Mouse (Mus musculus): ENCODE measurements around the gene Sorcs3. TPM values are rescaled to one million over a fixed set of nuclear protein-coding genes. Genes with fewer than 3 reads are reported as not detected.

Sorcs3 gene
- polyA plus RNA-seq, 1 experiment from 2014 or later = 15.2 TPM

DNA sequence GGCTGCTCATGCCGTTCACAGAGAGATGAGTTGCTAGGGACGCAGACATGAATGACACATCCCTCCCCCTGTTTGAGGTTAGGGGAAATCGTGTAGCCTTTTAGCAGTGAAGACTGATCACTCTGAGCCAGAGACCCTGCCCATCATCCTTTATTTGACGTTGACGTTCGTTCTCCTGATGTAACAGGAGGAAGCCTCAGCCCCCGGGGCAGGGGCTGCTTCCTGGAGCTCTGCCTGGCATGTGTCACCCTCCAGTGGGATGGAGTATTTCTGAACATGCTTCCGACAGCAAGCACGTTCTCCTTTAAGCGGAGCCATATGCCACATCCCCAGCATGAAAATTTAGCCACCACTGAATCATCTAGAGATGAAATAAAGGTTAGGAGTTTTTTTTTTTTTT, 162.2 kb downstream of the Sorcs3 start:
- no peak overlapping the region for H3K4me3 ChIP-seq (replicated peaks; ENCODE audit: low read depth, low read length)
- H3K4me1 ChIP-seq (ENCODE audit: control insufficient read depth, insufficient read depth, low read length) = 0 out of 2 replicates have a peak, but pooled peaks cover 6% of the 10 kb centered on the region
- H3K27ac ChIP-seq (replicated peaks; ENCODE audit: low read depth, low read length) = no peak overlapping the region
- WGBS = 41% methylated on average over 10 of the region's 10 CpGs
- H3K36me3 ChIP-seq (ENCODE audit: control insufficient read depth, insufficient read depth, low read length) = no peaks in the 10 kb centered on the region
- no peaks in the 10 kb centered on the region for H3K27me3 ChIP-seq (ENCODE audit: control insufficient read depth, insufficient read depth, low read length)
- no peaks in the 10 kb centered on the region for H3K9me3 ChIP-seq (ENCODE audit: control insufficient read depth, low read length)
- no peak overlapping the region for H3K9ac ChIP-seq (replicated peaks; ENCODE audit: low read length)
- peak; percentile 32 for DNase-seq
- H3K4me2 ChIP-seq (ENCODE audit: low read length) = no peak overlapping the region
- no peak for ATAC-seq (ENCODE audit: low FRiP score, low TSS enrichment)

DNA sequence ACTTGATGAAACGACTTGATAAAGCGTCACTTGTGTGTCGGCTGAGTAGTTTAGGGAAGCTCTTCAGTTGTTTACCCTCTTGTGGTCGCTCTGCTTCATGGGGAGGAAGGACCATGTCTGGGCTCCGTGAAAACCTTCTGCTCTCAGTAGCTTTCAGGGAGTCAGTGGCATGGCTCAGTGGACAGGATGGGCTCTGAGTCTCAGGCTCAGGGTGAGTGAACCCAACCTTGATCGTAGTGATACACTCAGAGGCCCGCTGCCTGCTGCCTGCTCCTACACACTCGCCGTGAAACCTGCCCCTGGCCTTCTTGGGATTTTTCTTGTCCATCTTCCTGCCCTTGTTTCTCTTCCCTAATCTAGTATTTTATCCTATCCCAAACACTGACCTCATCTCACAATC, 166.0 kb downstream of the Sorcs3 start:
- no peaks in the 10 kb centered on the region for H3K27me3 ChIP-seq (ENCODE audit: control insufficient read depth, insufficient read depth, low read length)
- no peak for DNase-seq

DNA sequence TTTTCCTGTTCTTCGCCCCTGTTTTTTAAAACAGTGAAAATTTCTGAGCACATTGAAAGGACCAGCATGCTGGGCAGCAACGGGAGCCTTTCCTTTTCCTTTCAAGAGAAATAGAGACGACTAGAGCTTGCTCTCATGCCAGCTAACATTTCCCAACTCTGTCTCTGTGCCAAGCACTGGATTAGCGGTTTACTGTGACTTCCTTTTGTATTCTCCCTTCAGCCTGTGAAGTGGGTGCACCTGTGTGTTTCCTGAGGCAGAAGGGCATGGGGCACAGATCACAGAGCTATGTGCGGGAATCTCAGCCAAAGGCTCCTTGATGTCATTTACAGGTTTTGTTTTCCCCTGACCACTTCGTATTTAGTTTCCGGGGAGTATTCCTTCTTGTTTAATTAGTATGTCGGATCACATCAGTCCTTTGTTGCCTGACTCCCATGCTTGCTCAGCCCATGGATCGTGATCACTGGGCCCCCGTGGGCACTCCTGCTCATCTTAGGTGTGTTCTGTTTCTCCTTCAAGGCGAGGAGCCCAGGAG, 172.2 kb downstream of the Sorcs3 start:
- H3K4me2 ChIP-seq (ENCODE audit: low read length) = no peak overlapping the region
- ATAC-seq (ENCODE audit: low FRiP score, low TSS enrichment) = no peak

More for the DNA sequence above, 166.0 kb downstream of the Sorcs3 start:
- ATAC-seq (ENCODE audit: low FRiP score, low TSS enrichment) = no peak
- Histone ChIP-seq H3K27ac (replicated peaks; ENCODE audit: low read depth, low read length) (no peak overlapping the region), H3K4me3 (replicated peaks; ENCODE audit: low read depth, low read length) (no peak overlapping the region), H3K9ac (replicated peaks; ENCODE audit: low read length) (no peak overlapping the region), H3K4me2 (ENCODE audit: low read length) (no peak overlapping the region), H3K4me1 (ENCODE audit: control insufficient read depth, insufficient read depth, low read length) (0 out of 2 replicates have a peak, but pooled peaks cover 6% of the 10 kb centered on the region), H3K9me3 (ENCODE audit: control insufficient read depth, low read length) (no peaks in the 10 kb centered on the region), H3K36me3 (ENCODE audit: control insufficient read depth, insufficient read depth, low read length) (no peaks in the 10 kb centered on the region)
- 91% methylated on average over 9 of the region's 9 CpGs for WGBS

DNA sequence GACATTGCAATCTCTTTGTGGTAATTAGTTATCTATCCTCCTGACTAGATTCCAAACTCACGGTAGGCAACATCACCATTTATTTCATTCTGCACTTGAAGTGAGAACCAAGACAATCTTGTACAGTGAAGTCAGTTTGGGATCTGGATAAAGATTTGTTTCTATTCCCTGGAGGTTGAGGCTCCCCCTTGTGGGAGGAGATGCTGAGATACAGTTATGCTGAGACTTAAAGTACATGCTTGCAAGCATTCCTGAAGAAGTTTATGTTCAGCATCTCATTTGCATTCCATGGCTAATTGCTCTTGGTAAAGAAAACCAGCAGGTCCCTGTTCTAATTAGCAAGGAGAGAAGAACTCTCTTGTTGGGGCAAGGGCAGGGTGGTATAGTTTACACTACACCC, 185.7 kb downstream of the Sorcs3 start:
- H3K9ac ChIP-seq (replicated peaks; ENCODE audit: low read length) = no peak overlapping the region
- H3K4me2 ChIP-seq (ENCODE audit: low read length) = no peak overlapping the region
- no peak for ATAC-seq (ENCODE audit: low FRiP score, low TSS enrichment)
- no peaks in the 10 kb centered on the region for H3K27me3 ChIP-seq (ENCODE audit: control insufficient read depth, insufficient read depth, low read length)
- H3K27ac ChIP-seq (replicated peaks; ENCODE audit: low read depth, low read length) = no peak overlapping the region
- no peak overlapping the region for H3K4me3 ChIP-seq (replicated peaks; ENCODE audit: low read depth, low read length)
- H3K4me1 ChIP-seq (ENCODE audit: control insufficient read depth, insufficient read depth, low read length) = no peaks in the 10 kb centered on the region
- peak; percentile 71 for DNase-seq
- WGBS = 69% methylated on average over 1 of the region's 1 CpGs
- no peaks in the 10 kb centered on the region for H3K9me3 ChIP-seq (ENCODE audit: control insufficient read depth, low read length)
- no peaks in the 10 kb centered on the region for H3K36me3 ChIP-seq (ENCODE audit: control insufficient read depth, insufficient read depth, low read length)

More for the DNA sequence above, 172.2 kb downstream of the Sorcs3 start:
- no peaks in the 10 kb centered on the region for H3K36me3 ChIP-seq (ENCODE audit: control insufficient read depth, insufficient read depth, low read length)
- WGBS = 66% methylated on average over 11 of the region's 11 CpGs
- DNase-seq = peak; percentile 41
- no peaks in the 10 kb centered on the region for H3K9me3 ChIP-seq (ENCODE audit: control insufficient read depth, low read length)
- no peaks in the 10 kb centered on the region for H3K27me3 ChIP-seq (ENCODE audit: control insufficient read depth, insufficient read depth, low read length)
- no peak overlapping the region for H3K27ac ChIP-seq (replicated peaks; ENCODE audit: low read depth, low read length)
- no peaks in the 10 kb centered on the region for H3K4me1 ChIP-seq (ENCODE audit: control insufficient read depth, insufficient read depth, low read length)
- H3K9ac ChIP-seq (replicated peaks; ENCODE audit: low read length) = no peak overlapping the region
- H3K4me3 ChIP-seq (replicated peaks; ENCODE audit: low read depth, low read length) = no peak overlapping the region

DNA sequence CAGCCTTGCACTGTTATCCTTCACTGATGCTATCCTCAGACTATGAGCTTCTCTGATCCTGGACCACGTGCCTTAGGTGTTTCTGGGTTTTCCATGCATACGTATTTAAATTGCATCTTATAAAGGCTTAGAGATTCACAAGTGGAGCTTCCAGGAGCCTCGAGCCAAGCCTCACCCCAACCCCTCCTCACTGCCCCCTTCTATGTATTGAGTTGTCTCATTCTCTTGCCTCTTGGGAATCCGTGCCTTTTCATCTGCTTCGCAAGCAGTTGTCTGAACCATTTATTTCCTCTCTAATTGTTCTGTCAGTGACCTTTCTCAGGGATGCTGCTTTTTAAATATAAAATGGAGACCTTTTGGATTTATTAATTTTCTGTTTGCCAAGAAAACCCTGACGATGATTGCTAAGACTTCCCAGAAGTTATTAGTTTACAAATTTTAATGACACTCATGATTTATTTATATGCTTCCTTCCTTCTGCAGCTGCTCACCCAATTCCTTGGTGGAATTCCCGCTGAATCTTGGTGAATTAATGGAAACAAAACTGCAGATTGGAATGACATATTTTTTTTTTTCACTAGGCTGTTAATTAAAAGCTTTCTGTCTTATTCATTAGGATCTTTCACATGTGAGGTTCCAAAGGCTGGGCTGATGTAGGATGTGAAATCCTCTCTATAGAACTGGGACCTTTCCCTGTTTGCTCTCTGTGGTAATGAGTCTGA, 199.1 kb downstream of the Sorcs3 start:
- no peaks in the 10 kb centered on the region for H3K27me3 ChIP-seq (ENCODE audit: control insufficient read depth, insufficient read depth, low read length)
- WGBS = 32% methylated on average over 7 of the region's 7 CpGs
- DNase-seq = peak; percentile 77
- no peaks in the 10 kb centered on the region for H3K36me3 ChIP-seq (ENCODE audit: control insufficient read depth, insufficient read depth, low read length)
- peaks cover 6% of the 10 kb centered on the region for H3K4me1 ChIP-seq (ENCODE audit: control insufficient read depth, insufficient read depth, low read length)
- H3K4me3 ChIP-seq (replicated peaks; ENCODE audit: low read depth, low read length) = no peak overlapping the region
- no peak overlapping the region for H3K9ac ChIP-seq (replicated peaks; ENCODE audit: low read length)
- no peaks in the 10 kb centered on the region for H3K9me3 ChIP-seq (ENCODE audit: control insufficient read depth, low read length)
- no peak overlapping the region; the same call in 1 of the 2 replicates for H3K27ac ChIP-seq (replicated peaks; ENCODE audit: low read depth, low read length)
- no peak overlapping the region for H3K4me2 ChIP-seq (ENCODE audit: low read length)
- no peak for ATAC-seq (ENCODE audit: low FRiP score, low TSS enrichment)

DNA sequence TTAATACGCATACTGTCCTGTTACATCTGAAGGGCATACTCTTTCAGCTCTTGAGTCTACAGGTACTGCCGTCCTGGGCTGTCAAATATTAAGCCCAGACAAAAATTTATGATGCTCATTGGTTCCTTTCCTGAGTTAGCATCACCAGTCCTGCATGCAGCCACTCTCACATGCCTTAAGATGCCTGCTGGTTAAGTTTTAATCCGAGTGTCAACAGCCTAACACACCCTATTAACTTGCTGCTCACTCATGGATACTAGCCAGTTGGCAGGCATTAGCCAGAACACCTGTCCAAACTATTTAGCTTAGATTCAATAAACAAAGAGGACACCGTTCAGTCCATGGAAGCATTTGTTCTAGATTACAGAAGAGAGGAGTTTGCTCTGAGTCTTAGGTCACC, 202.4 kb downstream of the Sorcs3 start:
- no peak overlapping the region for H3K4me2 ChIP-seq (ENCODE audit: low read length)
- H3K4me1 ChIP-seq (ENCODE audit: control insufficient read depth, insufficient read depth, low read length) = peaks cover 6% of the 10 kb centered on the region
- no peak overlapping the region for H3K4me3 ChIP-seq (replicated peaks; ENCODE audit: low read depth, low read length)
- H3K9me3 ChIP-seq (ENCODE audit: control insufficient read depth, low read length) = no peaks in the 10 kb centered on the region
- ATAC-seq (ENCODE audit: low FRiP score, low TSS enrichment) (no peak), DNase-seq (no peak)
- 82% methylated on average over 4 of the region's 4 CpGs for WGBS
- H3K36me3 ChIP-seq (ENCODE audit: control insufficient read depth, insufficient read depth, low read length) = no peaks in the 10 kb centered on the region
- H3K27me3 ChIP-seq (ENCODE audit: control insufficient read depth, insufficient read depth, low read length) = no peaks in the 10 kb centered on the region
- H3K27ac ChIP-seq (replicated peaks; ENCODE audit: low read depth, low read length) = no peak overlapping the region
- H3K9ac ChIP-seq (replicated peaks; ENCODE audit: low read length) = no peak overlapping the region

DNA sequence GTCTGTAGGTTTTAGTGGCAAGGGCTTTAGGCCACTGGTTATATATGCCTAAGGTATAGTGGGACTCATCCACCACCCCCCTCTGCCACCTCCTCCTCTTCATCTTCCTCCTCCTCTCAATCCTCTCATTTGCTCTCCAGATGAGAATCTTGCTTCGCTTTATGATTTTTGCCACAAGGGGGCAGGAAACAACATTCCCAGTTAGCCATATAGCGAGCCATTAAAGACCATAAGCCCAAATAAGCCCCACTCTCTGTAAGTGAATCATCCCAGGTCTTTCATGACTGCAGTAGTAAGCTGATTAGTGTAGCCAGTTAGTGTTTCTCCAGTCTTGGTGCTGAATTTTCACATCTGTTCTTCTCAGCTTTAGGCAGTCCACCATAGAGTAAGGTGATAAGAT, 205.5 kb downstream of the Sorcs3 start:
- Histone ChIP-seq H3K4me3 (replicated peaks; ENCODE audit: low read depth, low read length) (no peak overlapping the region), H3K9ac (replicated peaks; ENCODE audit: low read length) (no peak overlapping the region), H3K9me3 (ENCODE audit: control insufficient read depth, low read length) (no peaks in the 10 kb centered on the region), H3K4me2 (ENCODE audit: low read length) (no peak overlapping the region), H3K27ac (replicated peaks; ENCODE audit: low read depth, low read length) (no peak overlapping the region), H3K4me1 (ENCODE audit: control insufficient read depth, insufficient read depth, low read length) (no peaks in the 10 kb centered on the region), H3K36me3 (ENCODE audit: control insufficient read depth, insufficient read depth, low read length) (no peaks in the 10 kb centered on the region), H3K27me3 (ENCODE audit: control insufficient read depth, insufficient read depth, low read length) (no peaks in the 10 kb centered on the region)
- DNase-seq (peak; percentile 65), ATAC-seq (ENCODE audit: low FRiP score, low TSS enrichment) (no peak)
- 60% methylated on average over 2 of the region's 2 CpGs for WGBS

DNA sequence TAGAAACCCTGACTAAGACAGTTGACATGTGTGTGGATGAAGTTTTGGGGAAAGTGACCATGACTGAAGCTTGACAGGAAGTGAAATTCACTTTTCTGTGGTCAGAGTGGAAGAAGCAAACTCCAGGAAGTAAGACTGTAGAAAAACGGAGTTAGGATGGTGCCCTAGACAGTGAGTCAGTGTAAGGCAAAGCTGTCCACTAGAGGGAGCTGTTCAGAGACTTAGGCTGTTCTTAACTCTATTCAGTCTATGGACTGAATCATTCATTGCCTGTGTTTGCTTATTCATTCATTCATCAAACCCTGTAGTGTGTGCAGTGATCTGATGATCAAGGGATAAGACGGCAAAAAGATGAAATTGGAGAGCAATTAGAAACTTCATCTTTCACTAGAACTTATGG, 208.0 kb downstream of the Sorcs3 start:
- Histone ChIP-seq H3K4me1 (ENCODE audit: control insufficient read depth, insufficient read depth, low read length) (no peaks in the 10 kb centered on the region), H3K27me3 (ENCODE audit: control insufficient read depth, insufficient read depth, low read length) (no peaks in the 10 kb centered on the region), H3K9ac (replicated peaks; ENCODE audit: low read length) (no peak overlapping the region), H3K27ac (replicated peaks; ENCODE audit: low read depth, low read length) (no peak overlapping the region), H3K4me3 (replicated peaks; ENCODE audit: low read depth, low read length) (no peak overlapping the region), H3K9me3 (ENCODE audit: control insufficient read depth, low read length) (no peaks in the 10 kb centered on the region), H3K36me3 (ENCODE audit: control insufficient read depth, insufficient read depth, low read length) (no peaks in the 10 kb centered on the region), H3K4me2 (ENCODE audit: low read length) (no peak overlapping the region)
- WGBS = 58% methylated on average over 2 of the region's 2 CpGs
- peak; percentile 61 for DNase-seq
- ATAC-seq (ENCODE audit: low FRiP score, low TSS enrichment) = no peak

DNA sequence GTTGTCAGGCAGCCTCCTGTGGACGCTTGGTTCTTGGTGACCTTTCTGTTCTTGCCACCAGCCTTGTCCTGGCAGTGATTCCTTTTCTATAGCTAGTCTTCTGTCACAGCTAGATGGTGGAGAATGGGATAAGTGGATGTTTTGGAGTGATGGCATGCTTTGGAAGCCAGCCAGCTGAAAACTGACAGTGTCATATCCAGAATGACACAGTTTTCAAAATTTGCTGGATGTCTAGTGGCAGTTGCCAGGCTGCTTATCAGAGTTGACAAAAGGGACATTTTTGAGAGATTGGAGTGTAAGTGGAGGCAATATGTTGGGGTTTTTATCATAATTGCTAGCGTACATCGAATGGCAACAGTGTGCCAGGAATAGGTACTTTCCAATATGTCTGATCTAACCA, 212.5 kb downstream of the Sorcs3 start:
- H3K9ac ChIP-seq (replicated peaks; ENCODE audit: low read length) = no peak overlapping the region
- ATAC-seq (ENCODE audit: low FRiP score, low TSS enrichment) (no peak), DNase-seq (no peak)
- no peaks in the 10 kb centered on the region for H3K9me3 ChIP-seq (ENCODE audit: control insufficient read depth, low read length)
- H3K27me3 ChIP-seq (ENCODE audit: control insufficient read depth, insufficient read depth, low read length) = no peaks in the 10 kb centered on the region
- no peaks in the 10 kb centered on the region for H3K36me3 ChIP-seq (ENCODE audit: control insufficient read depth, insufficient read depth, low read length)
- H3K4me3 ChIP-seq (replicated peaks; ENCODE audit: low read depth, low read length) = no peak overlapping the region
- H3K27ac ChIP-seq (replicated peaks; ENCODE audit: low read depth, low read length) = no peak overlapping the region
- WGBS = 72% methylated on average over 3 of the region's 3 CpGs
- no peak overlapping the region for H3K4me2 ChIP-seq (ENCODE audit: low read length)
- no peaks in the 10 kb centered on the region for H3K4me1 ChIP-seq (ENCODE audit: control insufficient read depth, insufficient read depth, low read length)

Measured in midbrain, embryonic 14.5 days (tissue).